Mouse (Mus musculus) testis, adult 2 months (tissue): ENCODE results near the gene Ankrd36. TPM values are rescaled to one million over a fixed set of nuclear protein-coding genes. Genes with fewer than 3 reads are reported as not detected.
"Not testable (repeated sequence)": the region's sequence is repeated elsewhere in the genome, so short reads cannot be mapped to it uniquely, and the experiment has no call there.

Experiments used
- H3K27ac ChIP-seq: fragments of 200-500 bp; 2 replicates; pipeline ENCODE4 v1.5.1; 2012; ENCODE audit warnings: low read depth, low read length; ENCODE audit not compliant: control insufficient read depth, insufficient read depth
- H3K27me3 ChIP-seq: fragments of 200-500 bp; 2 replicates; pipeline ENCODE4 v1.6.1; 2012; ENCODE audit warnings: mild to moderate bottlenecking, low read length, moderate library complexity; ENCODE audit not compliant: control insufficient read depth, insufficient read depth
- H3K36me3 ChIP-seq: fragments of 200-500 bp; 2 replicates; pipeline ENCODE4 v1.6.1; 2012; ENCODE audit warnings: mild to moderate bottlenecking, low read length; ENCODE audit not compliant: control insufficient read depth, insufficient read depth
- H3K4me1 ChIP-seq: fragments of 200-500 bp; 2 replicates; pipeline ENCODE4 v1.6.1; 2012; ENCODE audit warnings: low read length; ENCODE audit not compliant: control insufficient read depth, insufficient read depth
- H3K4me3 ChIP-seq: fragments of 200-500 bp; 2 replicates; pipeline ENCODE4 v1.5.1; 2012; ENCODE audit warnings: low read depth, mild to moderate bottlenecking, low read length, moderate library complexity, mixed read lengths; ENCODE audit not compliant: control insufficient read depth
- CTCF ChIP-seq: fragments of 200-500 bp; IDR thresholded peaks from 2 replicates; pipeline ENCODE4 v1.5.1; 2012; ENCODE audit warnings: low read depth, mild to moderate bottlenecking, inconsistent platforms, low read length, moderate library complexity; ENCODE audit not compliant: control insufficient read depth, insufficient read depth, insufficient replicate concordance
- POLR2A ChIP-seq: fragments of 200-500 bp; IDR thresholded peaks from 2 replicates; pipeline ENCODE4 v1.6.1; 2012; ENCODE audit warnings: low read depth, mild to moderate bottlenecking, inconsistent platforms, low read length, moderate library complexity; ENCODE audit not compliant: control insufficient read depth
- polyA plus RNA-seq: library from polyadenylated mRNA; depleted of rRNA; stranded (reverse); fragments of >200 nt; gene quantifications from 2 replicates; pipeline ENCODE4 v1.2.3, GENCODE M21; 2012

The Ankrd36 gene
- polyA plus RNA-seq, 1 experiment: 260 TPM

GRCm38 (mm10) chr11:5527865-5528523 is 41.5 kb upstream of the Ankrd36 start:
- TF ChIP-seq POLR2A: no peak
- no peak for TF ChIP-seq CTCF
- peaks cover 8% of the 10 kb centered on the region for H3K36me3 ChIP-seq

GRCm38 (mm10) chr11:5528841-5529240 is 40.6 kb upstream of the Ankrd36 start:
- Histone ChIP-seq H3K4me3 (no peak overlapping the region), H3K27ac (no peak overlapping the region), H3K27me3 (no peaks in the 10 kb centered on the region), H3K4me1 (no peaks in the 10 kb centered on the region), H3K36me3 (peaks cover 10% of the 10 kb centered on the region)
- no peak for TF ChIP-seq POLR2A
- no peak for TF ChIP-seq CTCF

More at GRCm38 (mm10) chr11:5527865-5528523, 41.5 kb upstream of the Ankrd36 start:
- Histone ChIP-seq H3K27me3 (no peaks in the 10 kb centered on the region), H3K27ac (no peak overlapping the region), H3K4me3 (no peak overlapping the region), H3K4me1 (no peaks in the 10 kb centered on the region)

- Histone ChIP-seq H3K4me1 (no peaks in the 10 kb centered on the region), H3K27ac (no peak overlapping the region), H3K27me3 (no peaks in the 10 kb centered on the region), H3K4me3 (no peak overlapping the region), H3K36me3 (peaks cover 11% of the 10 kb centered on the region)
- TF ChIP-seq CTCF (no peak), POLR2A (no peak)
These were observed 39.3 kb upstream of the Ankrd36 start for GRCm38 (mm10) chr11:5530172-5530571.

- Histone ChIP-seq H3K27ac (no peak overlapping the region), H3K36me3 (peaks cover 11% of the 10 kb centered on the region)
- TF ChIP-seq CTCF (no peak), POLR2A (no peak)
These were observed 38.8 kb upstream of the Ankrd36 start for GRCm38 (mm10) chr11:5530717-5531116.

GRCm38 (mm10) chr11:5533108-5533507 is 36.4 kb upstream of the Ankrd36 start:
- TF ChIP-seq CTCF: no peak
- no peak for TF ChIP-seq POLR2A
- H3K4me1 ChIP-seq: no peaks in the 10 kb centered on the region
- H3K27me3 ChIP-seq: no peaks in the 10 kb centered on the region
- H3K27ac ChIP-seq: no peak overlapping the region
- peaks cover 11% of the 10 kb centered on the region for H3K36me3 ChIP-seq
- H3K4me3 ChIP-seq: no peak overlapping the region

More at GRCm38 (mm10) chr11:5530717-5531116, 38.8 kb upstream of the Ankrd36 start:
- Histone ChIP-seq H3K27me3 (no peaks in the 10 kb centered on the region), H3K4me3 (no peak overlapping the region), H3K4me1 (no peaks in the 10 kb centered on the region)

- H3K4me1 ChIP-seq, H3K36me3 ChIP-seq, H3K27ac ChIP-seq, H3K4me3 ChIP-seq, H3K27me3 ChIP-seq: not testable (repeated sequence)
These were observed 32.0 kb upstream of the Ankrd36 start for GRCm38 (mm10) chr11:5537454-5537853.

- no peak for TF ChIP-seq CTCF
- no peak for TF ChIP-seq POLR2A
- H3K27me3 ChIP-seq: no peaks in the 10 kb centered on the region
- H3K4me1 ChIP-seq: peaks cover 4% of the 10 kb centered on the region
- H3K4me3 ChIP-seq: peak overlapping the region; percentile 96
- peaks cover 3% of the 10 kb centered on the region for H3K36me3 ChIP-seq
- peak overlapping the region; percentile 96 for H3K27ac ChIP-seq
These were observed 29.2 kb upstream of the Ankrd36 start for GRCm38 (mm10) chr11:5540331-5540730.
